Mouse (Mus musculus) heart, embryonic 15.5 days (tissue): ENCODE data around the gene Gsdmc4. TPM values are rescaled to one million over a fixed set of nuclear protein-coding genes. Genes with fewer than 3 reads are reported as not detected.
"Not testable (repeated sequence)": the region's sequence is repeated elsewhere in the genome, so short reads cannot be mapped to it uniquely, and the experiment has no call there.

ENCODE experiments used
- ATAC-seq: fragments of 200-750 bp; cut with Nextera tagmentation; replicated peaks from 2 replicates; pipeline ENCODE4 v1.8.0; 2017; ENCODE audit warnings: low read depth, moderate TSS enrichment; ENCODE audit not compliant: insufficient number of reproducible peaks, insufficient read depth, low FRiP score
- H3K27ac ChIP-seq: fragments of 300-500 bp; sonication (generic); 2 replicates; pipeline ENCODE4 v1.5.1; 2015; ENCODE audit warnings: mild to moderate bottlenecking, inconsistent platforms
- H3K27me3 ChIP-seq: fragments of 300-500 bp; sonication (generic); 2 replicates; pipeline ENCODE4 v1.6.1; 2015; ENCODE audit warnings: inconsistent platforms
- H3K36me3 ChIP-seq: fragments of 300-500 bp; sonication (generic); 2 replicates; pipeline ENCODE4 v1.6.1; 2015; ENCODE audit warnings: mild to moderate bottlenecking, inconsistent platforms
- H3K4me1 ChIP-seq: fragments of 300-500 bp; sonication (generic); replicated peaks from 2 replicates; pipeline ENCODE4 v1.6.1; 2015; ENCODE audit warnings: inconsistent platforms
- H3K4me2 ChIP-seq: fragments of 300-500 bp; sonication (generic); 2 replicates; pipeline ENCODE4 v1.6.1; 2015; ENCODE audit warnings: inconsistent platforms, mild to moderate bottlenecking, moderate library complexity
- H3K4me3 ChIP-seq: fragments of 300-500 bp; sonication (generic); 2 replicates; pipeline ENCODE4 v1.5.1; 2015; ENCODE audit warnings: mild to moderate bottlenecking, inconsistent platforms
- H3K9ac ChIP-seq: fragments of 300-500 bp; sonication (generic); 2 replicates; pipeline ENCODE4 v1.6.1; 2015; ENCODE audit warnings: mild to moderate bottlenecking, inconsistent platforms
- H3K9me3 ChIP-seq: fragments of 300-500 bp; sonication (generic); replicated peaks from 2 replicates; pipeline ENCODE4 v1.6.1; 2016; ENCODE audit warnings: inconsistent platforms
- WGBS: fragments of 180-500 bp; shearing (Covaris S2); methylation state at CpG from one replicate; pipeline ENCODE4 v1.1.7; 2015; ENCODE audit warnings: mixed read lengths; 5-methylcytosine and 5-hydroxymethylcytosine counted together
- polyA plus RNA-seq: library from polyadenylated mRNA; unstranded; fragments of >200 nt; fragmentation: Nextera tagmentation; extraction: Ambion mirVana; gene quantifications from 2 replicates; pipeline ENCODE4 v1.2.1, GENCODE M21; 2015

Gene Gsdmc4
- polyA plus RNA-seq = not detected in 2 replicates

DNA sequence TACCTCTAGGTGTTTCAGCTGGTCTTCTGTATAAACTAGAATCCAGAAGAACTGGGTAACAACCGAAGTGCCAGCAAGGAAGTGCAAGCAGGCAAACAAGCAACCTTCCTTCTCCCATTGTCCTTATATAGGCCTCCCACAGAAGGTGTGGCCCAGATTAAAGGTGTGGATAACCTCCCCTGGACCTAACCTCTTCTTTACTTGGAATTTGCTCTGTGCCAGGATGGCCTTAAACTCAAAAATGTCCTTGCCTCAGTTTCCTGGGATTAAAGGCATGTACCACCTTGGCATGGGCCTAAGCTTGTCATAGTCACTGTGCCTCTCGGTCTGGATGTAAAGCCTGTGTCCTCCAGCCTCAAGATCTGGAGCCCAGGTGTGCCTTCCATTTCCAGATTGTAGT, at the start of gene Gsdmc4:
Gsdmc4 (minus strand) TSS at position 101 of the 400 bp plus-strand sequence.
- H3K9ac ChIP-seq, H3K27me3 ChIP-seq, H3K4me2 ChIP-seq, H3K4me3 ChIP-seq, H3K36me3 ChIP-seq, ATAC-seq, H3K9me3 ChIP-seq, H3K27ac ChIP-seq, H3K4me1 ChIP-seq: not testable (repeated sequence)
- WGBS = 61% methylated on average over 2 of the region's 2 CpGs

DNA sequence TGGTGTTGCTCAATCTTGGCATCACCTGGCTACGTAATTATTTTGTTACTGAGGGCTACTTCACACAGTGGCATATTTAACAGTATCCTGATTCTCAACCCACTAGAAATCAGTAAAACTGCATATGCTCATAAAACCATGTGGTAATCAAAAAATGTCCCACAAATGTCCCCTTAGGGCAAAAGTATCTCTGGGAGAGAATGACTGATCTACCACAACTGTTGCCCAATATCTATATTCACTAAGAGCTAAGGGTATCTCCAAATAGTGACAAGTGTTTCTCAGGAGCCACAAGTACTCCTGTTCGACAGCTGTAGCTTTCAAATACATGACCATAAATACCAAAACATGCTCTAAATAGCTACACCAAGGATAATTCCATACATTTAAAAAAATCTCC, 48.4 kb upstream of the Gsdmc4 start:
- H3K9me3 ChIP-seq = no peaks in the 10 kb centered on the region
- H3K9ac ChIP-seq = no peak overlapping the region
- WGBS = 87% methylated on average over 2 of the region's 2 CpGs
- H3K4me1 ChIP-seq = peaks cover 2% of the 10 kb centered on the region
- no peak overlapping the region for H3K4me3 ChIP-seq
- no peak for ATAC-seq
- no peak overlapping the region for H3K4me2 ChIP-seq
- no peaks in the 10 kb centered on the region for H3K27me3 ChIP-seq
- no peaks in the 10 kb centered on the region for H3K36me3 ChIP-seq
- no peak overlapping the region for H3K27ac ChIP-seq

- Histone ChIP-seq H3K4me3 (no peak overlapping the region), H3K4me2 (no peak overlapping the region), H3K9ac (no peak overlapping the region), H3K9me3 (no peaks in the 10 kb centered on the region), H3K27me3 (no peaks in the 10 kb centered on the region), H3K27ac (no peak overlapping the region), H3K36me3 (no peaks in the 10 kb centered on the region), H3K4me1 (no peaks in the 10 kb centered on the region; the same call in 1 of the 2 replicates)
- no peak for ATAC-seq
Observed at GRCm38 (mm10) chr15:63957553-63957952, 45.5 kb upstream of the Gsdmc4 start.

GRCm38 (mm10) chr15:63953256-63953655, 41.2 kb upstream of the Gsdmc4 start:
- Histone ChIP-seq H3K4me2 (no peak overlapping the region), H3K36me3 (no peaks in the 10 kb centered on the region), H3K27ac (no peak overlapping the region), H3K27me3 (no peaks in the 10 kb centered on the region), H3K4me1 (no peaks in the 10 kb centered on the region; the same call in 1 of the 2 replicates), H3K9me3 (no peaks in the 10 kb centered on the region), H3K9ac (no peak overlapping the region), H3K4me3 (no peak overlapping the region)
- ATAC-seq = no peak
- 78% methylated on average over 4 of the region's 4 CpGs for WGBS

DNA sequence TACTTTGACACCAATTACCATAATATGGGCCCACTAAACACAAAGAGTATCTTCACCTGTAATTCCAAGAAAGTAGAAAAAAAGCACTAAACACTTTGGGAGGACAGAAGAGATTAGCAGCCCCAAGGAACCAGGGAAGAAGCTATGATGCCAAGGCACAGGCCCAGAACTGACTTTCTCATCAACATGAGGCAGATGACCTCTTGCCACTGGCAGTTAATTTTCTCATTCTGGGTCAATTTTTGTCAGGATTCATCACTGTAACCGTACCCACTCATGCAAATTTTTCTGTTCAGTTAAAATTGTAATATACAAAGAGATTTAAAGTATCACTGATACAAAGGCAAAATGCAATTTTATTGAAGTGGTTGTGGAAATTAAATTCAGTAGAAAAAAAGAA, 29.1 kb upstream of the Gsdmc4 start:
- Histone ChIP-seq H3K27me3 (no peaks in the 10 kb centered on the region), H3K4me2 (no peak overlapping the region), H3K9ac (no peak overlapping the region), H3K4me1 (no peaks in the 10 kb centered on the region), H3K4me3 (no peak overlapping the region), H3K9me3 (no peaks in the 10 kb centered on the region), H3K27ac (no peak overlapping the region), H3K36me3 (peaks cover 32% of the 10 kb centered on the region)
- 91% methylated on average over 1 of the region's 1 CpGs for WGBS
- ATAC-seq = no peak

GRCm38 (mm10) chr15:63932656-63933055, 20.6 kb upstream of the Gsdmc4 start:
- no peak for ATAC-seq
- H3K27ac ChIP-seq = no peak overlapping the region
- no peak overlapping the region for H3K9ac ChIP-seq
- H3K4me2 ChIP-seq = no peak overlapping the region
- H3K9me3 ChIP-seq = no peaks in the 10 kb centered on the region
- H3K4me1 ChIP-seq = no peaks in the 10 kb centered on the region
- no peaks in the 10 kb centered on the region for H3K27me3 ChIP-seq
- whole genome bisulfite sequencing = 87% methylated on average over 1 of the region's 1 CpGs
- no peak overlapping the region for H3K4me3 ChIP-seq
- peaks cover 35% of the 10 kb centered on the region for H3K36me3 ChIP-seq

GRCm38 (mm10) chr15:63931404-63931803, 19.3 kb upstream of the Gsdmc4 start:
- Histone ChIP-seq H3K4me2 (no peak overlapping the region), H3K27ac (no peak overlapping the region), H3K36me3 (peaks cover 30% of the 10 kb centered on the region; the same call in 1 of the 2 replicates), H3K4me3 (no peak overlapping the region), H3K9me3 (no peaks in the 10 kb centered on the region), H3K9ac (no peak overlapping the region), H3K4me1 (no peaks in the 10 kb centered on the region), H3K27me3 (no peaks in the 10 kb centered on the region)
- 97% methylated on average over 1 of the region's 1 CpGs for WGBS
- ATAC-seq = no peak

- no peak overlapping the region for H3K27ac ChIP-seq
- no peak for ATAC-seq
- WGBS = 79% methylated on average over 18 of the region's 18 CpGs
Observed at GRCm38 (mm10) chr15:63930107-63931041, 18.3 kb upstream of the Gsdmc4 start.

DNA sequence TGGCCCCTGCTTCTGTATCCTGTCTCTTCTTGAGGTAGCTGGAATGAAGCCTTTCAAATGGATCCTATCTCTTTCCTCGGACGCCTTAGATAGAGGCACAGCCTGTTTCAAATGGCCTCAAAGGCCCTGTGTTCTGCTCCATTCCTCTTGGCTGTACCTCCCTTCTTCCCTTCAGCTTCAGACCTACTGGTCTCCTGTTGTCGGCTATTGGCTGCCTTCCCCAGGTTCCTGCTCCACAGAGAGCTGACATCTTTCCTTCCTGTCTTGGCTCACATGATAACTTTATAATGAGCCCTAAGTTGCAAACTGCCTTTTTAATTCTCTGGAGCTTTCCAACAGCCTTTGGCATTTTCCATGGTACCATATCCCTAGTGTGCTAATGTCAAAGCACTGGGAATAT, 14.1 kb upstream of the Gsdmc4 start:
- H3K4me3 ChIP-seq = no peak overlapping the region
- H3K9me3 ChIP-seq = no peaks in the 10 kb centered on the region
- ATAC-seq = no peak
- no peaks in the 10 kb centered on the region for H3K4me1 ChIP-seq
- WGBS = 73% methylated on average over 3 of the region's 3 CpGs
- no peak overlapping the region for H3K27ac ChIP-seq
- no peak overlapping the region for H3K9ac ChIP-seq
- H3K27me3 ChIP-seq = no peaks in the 10 kb centered on the region
- no peak overlapping the region for H3K4me2 ChIP-seq
- H3K36me3 ChIP-seq = peaks cover 8% of the 10 kb centered on the region; the same call in 1 of the 2 replicates

More at GRCm38 (mm10) chr15:63930107-63931041, 18.3 kb upstream of the Gsdmc4 start:
- Histone ChIP-seq H3K27me3 (no peaks in the 10 kb centered on the region), H3K4me2 (no peak overlapping the region), H3K4me1 (no peaks in the 10 kb centered on the region), H3K36me3 (peaks cover 29% of the 10 kb centered on the region; the same call in 1 of the 2 replicates), H3K9ac (no peak overlapping the region), H3K4me3 (no peak overlapping the region), H3K9me3 (no peaks in the 10 kb centered on the region)

DNA sequence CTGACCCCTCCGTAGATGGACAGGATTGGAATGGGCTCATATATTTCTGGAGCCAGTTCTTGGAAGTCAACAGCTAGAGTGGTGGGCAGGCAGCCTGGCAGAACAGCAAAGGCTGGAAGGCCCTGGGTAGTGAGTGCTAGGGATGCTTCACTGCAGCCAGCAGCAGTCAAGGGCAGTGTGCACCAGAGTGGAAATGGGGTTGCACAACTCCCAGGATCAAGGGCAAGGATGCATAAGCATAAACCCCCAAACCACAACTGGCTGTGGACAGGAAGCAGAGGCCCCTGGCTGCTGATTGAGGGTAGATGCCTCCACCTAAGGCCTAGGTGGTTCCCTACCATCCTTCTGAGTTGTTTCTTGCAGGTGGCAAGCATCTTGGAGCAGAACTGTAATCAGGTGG, 12.4 kb upstream of the Gsdmc4 start:
- Histone ChIP-seq H3K27me3 (no peaks in the 10 kb centered on the region), H3K27ac (no peak overlapping the region), H3K4me3 (no peak overlapping the region), H3K4me2 (no peak overlapping the region), H3K9ac (no peak overlapping the region), H3K4me1 (no peaks in the 10 kb centered on the region), H3K36me3 (no peaks in the 10 kb centered on the region; the same call in 1 of the 2 replicates), H3K9me3 (no peaks in the 10 kb centered on the region)
- WGBS = 67% methylated on average over 1 of the region's 1 CpGs
- ATAC-seq = no peak

GRCm38 (mm10) chr15:63921618-63922017, 9.5 kb upstream of the Gsdmc4 start:
- H3K9me3 ChIP-seq, H3K9ac ChIP-seq, H3K4me2 ChIP-seq, H3K4me1 ChIP-seq, H3K27ac ChIP-seq, H3K4me3 ChIP-seq, H3K27me3 ChIP-seq, ATAC-seq, H3K36me3 ChIP-seq: not testable (repeated sequence)
- WGBS = 63% methylated on average over 3 of the region's 5 CpGs

GRCm38 (mm10) chr15:63919728-63920127, 7.6 kb upstream of the Gsdmc4 start:
- H3K4me2 ChIP-seq, H3K9me3 ChIP-seq, H3K9ac ChIP-seq, H3K27ac ChIP-seq, H3K4me1 ChIP-seq, H3K27me3 ChIP-seq, H3K36me3 ChIP-seq, ATAC-seq, H3K4me3 ChIP-seq: not testable (repeated sequence)
- 66% methylated on average over 2 of the region's 2 CpGs for WGBS
